Mouse (Mus musculus) liver, adult (tissue): Measurements from ENCODE around the gene Gfer.

ENCODE experiments used
- GATA4 ChIP-seq: IDR thresholded peaks from 2 replicates; pipeline ENCODE4 v1.6.1; 2014; ENCODE audit warnings: mild to moderate bottlenecking, low read length; ENCODE audit not compliant: insufficient replicate concordance

The Gfer gene

GRCm38 (mm10) chr17:24696011-24696697 lies at the start of gene Gfer, which contains the start of gene Noxo1:
TSS of gene Gfer (minus strand) at chr17:24696156.
TSS of gene Noxo1 (plus strand) at chr17:24696234.
- no peak for TF ChIP-seq GATA4

GRCm38 (mm10) chr17:24744381-24744780 lies 48.4 kb upstream of the Gfer start:
- no peak for TF ChIP-seq GATA4

GRCm38 (mm10) chr17:24743896-24744295 lies 47.9 kb upstream of the Gfer start:
- no peak for TF ChIP-seq GATA4

DNA sequence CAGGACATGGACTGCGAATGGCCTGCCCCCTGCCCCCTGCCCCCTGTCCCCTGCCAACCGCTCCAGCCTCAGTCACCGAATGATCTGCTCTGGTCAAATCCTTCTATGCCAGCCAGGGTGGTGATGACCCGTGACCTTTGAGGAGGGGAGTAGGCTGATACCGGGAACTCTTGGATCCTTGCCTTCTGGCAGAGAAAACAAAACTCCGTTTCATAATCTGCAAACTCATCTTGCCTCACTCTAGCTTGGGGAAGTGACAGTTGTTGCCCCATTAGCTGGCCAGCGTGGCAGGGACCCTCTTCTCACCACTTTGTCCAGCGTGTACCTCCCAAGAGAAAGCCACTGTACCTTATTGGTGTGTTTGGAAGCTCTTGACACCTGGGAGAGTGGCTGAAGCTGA lies 46.4 kb upstream of the Gfer start:
- TF ChIP-seq GATA4, result no peak

DNA sequence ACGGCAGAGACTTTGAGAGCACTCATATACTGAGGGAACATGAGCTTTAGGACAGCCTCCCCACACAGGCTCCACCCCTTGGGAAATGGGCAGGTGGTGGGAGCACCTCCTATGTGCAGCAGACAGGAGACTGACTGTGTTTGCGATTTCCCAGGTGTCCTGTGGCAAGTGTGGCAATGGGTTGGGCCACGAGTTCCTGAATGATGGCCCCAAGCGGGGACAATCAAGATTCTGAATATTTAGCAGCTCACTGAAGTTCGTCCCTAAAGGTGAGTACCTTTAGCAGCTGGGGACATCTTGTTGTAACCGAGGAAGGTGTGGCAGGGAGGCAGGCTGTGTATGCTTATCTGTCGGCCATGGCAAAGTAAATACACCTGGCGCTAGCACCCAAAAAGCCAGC lies 44.0 kb upstream of the Gfer start:
- no peak for TF ChIP-seq GATA4

DNA sequence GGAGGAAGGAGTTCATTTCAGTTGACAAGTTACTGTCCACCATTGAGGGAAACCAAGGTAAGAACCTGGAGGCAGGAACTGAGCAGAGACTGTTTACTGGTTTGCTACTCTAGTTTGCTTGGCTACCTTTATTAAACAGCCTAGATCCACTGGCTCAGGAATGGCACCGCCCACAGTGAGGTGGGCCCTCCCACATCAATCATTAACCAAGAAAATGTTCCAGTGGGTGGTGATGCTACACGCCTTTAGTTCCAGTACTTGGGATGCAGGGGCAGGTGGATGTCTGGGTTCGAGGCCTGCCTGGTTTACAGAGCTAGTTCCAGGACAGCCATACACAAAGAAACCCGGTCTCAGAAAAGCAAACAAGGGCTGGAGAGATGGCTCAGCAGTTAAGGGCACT lies 42.3 kb upstream of the Gfer start:
- TF ChIP-seq GATA4, result no peak

- no peak for TF ChIP-seq GATA4
Observed at GRCm38 (mm10) chr17:24737135-24737810, 41.3 kb upstream of the Gfer start.

- TF ChIP-seq GATA4, result no peak; the same call in 1 of the 2 replicates
Observed at GRCm38 (mm10) chr17:24736330-24737051, 40.5 kb upstream of the Gfer start, which contains the start of gene Msrb1. TSS of gene Msrb1 (plus strand) at chr17:24736642.

GRCm38 (mm10) chr17:24735446-24735845 lies 39.5 kb upstream of the Gfer start:
- no peak for TF ChIP-seq GATA4

GRCm38 (mm10) chr17:24734513-24734912 lies 38.6 kb upstream of the Gfer start:
- TF ChIP-seq GATA4, result no peak

DNA sequence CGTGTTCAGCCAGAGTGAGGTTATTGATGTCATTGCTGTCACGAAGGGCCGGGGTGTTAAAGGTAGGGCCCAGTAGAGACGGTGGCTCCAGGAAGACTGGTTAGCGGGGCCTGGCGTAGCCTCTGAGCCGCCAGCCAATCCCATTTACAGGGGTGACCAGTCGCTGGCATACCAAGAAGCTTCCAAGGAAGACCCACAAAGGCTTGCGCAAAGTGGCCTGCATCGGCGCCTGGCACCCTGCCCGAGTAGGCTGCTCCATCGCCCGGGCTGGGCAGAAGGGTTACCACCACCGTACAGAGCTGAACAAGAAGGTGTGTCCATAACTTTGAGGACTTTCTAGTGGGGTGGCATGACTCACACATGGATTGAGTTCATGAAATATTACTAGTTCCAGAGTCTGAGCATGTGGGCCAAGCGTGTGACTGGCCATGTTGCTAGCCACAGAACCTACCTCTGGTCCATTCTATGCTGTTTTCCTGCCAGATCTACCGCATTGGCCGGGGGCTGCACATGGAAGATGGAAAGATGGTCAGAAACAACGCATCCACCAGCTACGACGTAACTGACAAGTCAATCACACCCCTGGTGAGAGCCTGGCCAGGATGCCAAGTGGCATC lies 37.6 kb upstream of the Gfer start:
- TF ChIP-seq GATA4, result no peak

GRCm38 (mm10) chr17:24732233-24732935 lies 36.4 kb upstream of the Gfer start:
- TF ChIP-seq GATA4, result no peak

- TF ChIP-seq GATA4, result no peak
Observed at GRCm38 (mm10) chr17:24730787-24731186, 34.8 kb upstream of the Gfer start.

DNA sequence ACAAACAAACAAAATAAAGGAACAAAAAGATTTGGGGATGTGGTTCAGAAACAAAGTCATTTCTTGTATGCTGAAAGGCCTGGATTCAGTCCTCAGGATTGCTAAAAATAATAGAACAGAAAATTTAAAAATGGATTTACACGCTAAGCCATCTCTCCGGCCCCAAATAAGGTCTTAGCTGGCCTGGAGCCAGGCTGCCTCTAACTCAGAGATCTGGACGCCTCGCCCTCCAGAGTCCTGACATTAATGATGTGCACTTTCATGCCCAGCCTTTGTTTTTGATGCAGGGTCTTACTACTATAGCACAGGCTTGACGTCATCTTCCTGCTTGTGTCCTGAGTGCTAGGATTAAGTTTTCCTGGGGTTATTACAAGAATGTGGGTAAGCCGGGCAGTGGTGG lies 33.1 kb upstream of the Gfer start:
- TF ChIP-seq GATA4, result no peak

DNA sequence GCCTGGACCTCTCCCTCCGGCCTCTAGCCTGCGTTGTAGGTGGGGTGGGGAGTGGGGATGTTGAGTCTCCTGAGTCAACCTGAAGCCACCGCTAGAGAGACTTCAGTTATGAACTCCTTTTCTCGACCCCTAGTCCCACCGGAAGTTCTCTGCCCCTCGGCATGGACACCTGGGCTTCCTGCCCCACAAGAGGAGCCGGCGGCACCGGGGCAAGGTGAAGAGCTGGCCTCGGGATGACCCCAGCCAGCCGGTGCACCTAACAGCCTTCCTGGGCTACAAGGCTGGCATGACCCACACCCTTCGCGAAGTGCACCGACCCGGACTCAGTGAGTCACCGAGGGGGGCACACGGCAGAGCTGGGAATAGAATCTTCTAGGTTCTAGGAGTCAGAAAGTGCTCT lies 32.2 kb upstream of the Gfer start:
- no peak for TF ChIP-seq GATA4

GRCm38 (mm10) chr17:24727618-24728017 lies 31.7 kb upstream of the Gfer start, which contains the start of gene Rpl3l:
TSS of gene Rpl3l (plus strand) at chr17:24727820.
- no peak for TF ChIP-seq GATA4
